Mouse (Mus musculus) retina, postnatal 7 days (tissue): Measurements from ENCODE around the gene Hist1h3a.
"Not testable (repeated sequence)": the region's sequence is repeated elsewhere in the genome, so short reads cannot be mapped to it uniquely, and the experiment has no call there.

Experiments used
- DNase-seq: peaks from one replicate; pipeline ENCODE4 v3.0.0-alpha.2; 2012; ENCODE audit warnings: low read depth, low spot score

Gene Hist1h3a

DNA sequence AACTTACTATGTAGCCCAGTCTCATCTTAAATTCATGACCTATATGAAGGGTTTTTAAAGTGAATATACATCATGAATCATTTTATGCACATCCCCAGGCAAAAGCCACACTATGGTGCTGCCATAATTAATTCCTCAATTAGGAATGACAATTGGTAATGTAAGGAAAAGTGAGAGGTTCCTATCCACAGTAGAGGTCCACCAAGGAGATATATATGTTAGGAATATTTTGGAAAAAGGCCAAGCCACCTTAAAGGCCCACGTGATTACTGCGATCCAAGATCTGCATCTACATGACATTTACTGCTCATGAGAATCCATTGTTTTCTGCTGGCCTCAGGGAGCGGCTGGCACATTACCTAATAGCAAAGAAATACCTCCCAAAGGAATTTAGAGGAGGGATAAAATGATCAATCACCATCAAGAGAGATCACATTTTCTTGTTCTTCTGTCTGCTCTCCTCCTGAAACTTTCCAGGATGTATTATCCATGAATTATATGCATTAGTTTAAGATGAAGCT lies 2.9 kb downstream of the Hist1h3a start:
- no peak for DNase-seq

DNA sequence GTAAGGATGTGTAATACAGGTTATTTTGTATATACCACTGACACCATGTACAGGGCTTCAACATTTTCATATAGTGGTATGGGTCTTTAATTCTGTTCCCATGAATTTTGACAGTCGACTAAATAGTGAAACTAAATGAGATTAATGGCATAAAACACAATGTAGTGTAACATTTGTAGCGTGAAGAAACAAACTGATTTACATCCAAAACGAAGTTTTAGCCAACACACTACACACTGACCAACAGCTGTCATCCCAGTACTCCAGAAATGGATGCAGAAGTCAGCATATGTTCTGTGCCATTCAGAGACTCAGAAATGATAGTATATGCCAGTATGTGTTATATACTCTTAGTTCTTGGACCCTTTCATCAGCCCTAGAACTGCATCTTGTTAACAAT lies 4.3 kb downstream of the Hist1h3a start:
- DNase-seq, result no peak

DNA sequence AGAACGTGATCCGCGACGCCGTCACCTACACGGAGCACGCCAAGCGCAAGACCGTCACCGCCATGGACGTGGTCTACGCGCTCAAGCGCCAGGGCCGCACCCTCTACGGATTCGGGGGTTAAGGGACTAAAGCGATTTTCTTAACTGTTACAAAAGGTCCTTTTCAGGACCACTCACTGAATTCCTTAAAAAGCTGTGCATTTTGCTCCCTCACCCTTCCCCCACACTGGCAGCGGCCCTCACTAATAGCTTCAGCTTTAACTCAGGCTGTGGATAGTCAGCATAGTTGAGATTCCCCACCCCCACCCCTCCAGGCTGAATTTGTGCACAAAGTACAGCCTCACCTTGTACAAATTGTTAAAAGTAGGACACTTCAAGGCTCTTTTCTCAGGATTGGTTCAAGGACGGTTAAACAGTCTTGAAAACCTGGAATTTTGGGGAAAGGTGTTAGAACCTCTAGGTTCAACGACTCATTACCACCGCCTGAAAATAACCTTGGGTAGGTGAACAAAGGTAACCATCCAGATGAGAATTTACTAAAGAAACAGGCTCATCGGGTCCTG lies 4.9 kb downstream of the Hist1h3a start:
- no peak for DNase-seq

DNA sequence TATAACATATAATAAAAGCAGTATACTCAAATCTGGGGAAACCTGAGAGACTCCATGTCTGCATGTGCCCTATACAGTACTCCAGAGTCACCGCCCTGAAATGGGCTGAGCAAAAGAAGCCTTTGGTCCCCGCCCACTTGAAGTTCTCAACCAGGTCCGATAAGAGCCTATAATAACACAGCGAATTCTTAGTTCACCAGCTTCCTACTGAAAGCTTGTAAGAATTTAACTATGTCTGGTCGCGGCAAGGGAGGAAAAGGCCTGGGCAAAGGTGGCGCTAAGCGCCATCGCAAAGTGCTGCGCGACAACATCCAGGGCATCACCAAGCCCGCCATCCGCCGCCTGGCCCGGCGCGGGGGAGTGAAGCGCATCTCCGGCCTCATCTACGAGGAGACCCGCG lies 5.4 kb downstream of the Hist1h3a start, which contains the start of gene Hist1h4b:
TSS of gene Hist1h4b (plus strand) at position 224 of the 400 bp plus-strand sequence.
- no peak for DNase-seq

DNA sequence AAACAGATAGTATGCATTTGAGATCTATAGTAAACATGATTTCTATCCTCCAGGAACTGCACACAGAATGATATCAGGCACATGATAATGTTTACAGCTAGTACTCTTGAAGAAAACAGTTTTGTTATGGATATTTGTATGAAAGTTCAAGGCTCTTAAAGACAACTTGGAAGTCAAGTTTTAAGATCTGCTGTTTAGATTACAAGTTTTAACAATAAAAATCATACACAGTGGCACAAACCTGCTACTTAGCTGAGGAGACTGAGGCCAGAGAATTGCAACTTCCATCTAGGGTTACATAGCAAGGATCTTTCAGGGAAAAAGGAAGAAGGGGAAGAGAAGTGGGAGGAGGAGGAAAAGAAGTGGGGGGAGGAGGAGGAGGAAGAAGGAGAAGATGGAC lies 7.2 kb downstream of the Hist1h3a start:
- DNase-seq, result no peak

DNA sequence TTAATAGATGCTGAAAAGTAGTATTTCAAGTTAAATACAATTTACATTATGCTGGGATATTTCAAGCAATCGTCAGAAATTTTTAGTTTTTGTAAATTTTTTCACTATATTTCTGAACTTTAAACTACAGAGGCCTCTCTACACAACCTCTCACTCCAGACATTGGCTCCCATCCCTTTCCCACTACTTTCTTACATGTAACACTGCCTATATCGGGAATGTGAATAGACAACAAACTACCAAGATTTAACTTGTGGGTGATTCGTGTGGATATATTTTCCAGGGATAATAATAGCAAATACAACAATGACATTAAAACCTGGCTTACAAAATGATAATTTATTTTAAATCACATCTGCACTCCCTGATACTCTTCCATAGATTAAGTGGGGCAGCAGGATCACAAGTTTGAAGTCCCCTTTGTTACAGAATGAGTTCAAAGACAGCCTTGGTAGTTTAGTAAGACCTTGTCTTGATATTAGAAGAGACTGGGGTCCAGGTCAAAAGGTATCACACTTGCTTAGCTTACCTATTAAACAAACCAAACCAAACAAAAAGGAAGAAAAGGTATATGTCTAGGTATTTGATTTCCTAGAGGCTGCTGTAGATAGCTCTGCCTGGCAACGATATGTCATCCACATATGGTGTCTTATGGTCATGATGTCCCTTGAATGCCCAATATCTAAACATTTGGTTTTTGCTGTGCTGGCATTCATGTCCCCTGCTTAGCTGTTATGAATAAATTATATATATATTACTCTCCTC lies 8.7 kb downstream of the Hist1h3a start:
- DNase-seq, result no peak

DNA sequence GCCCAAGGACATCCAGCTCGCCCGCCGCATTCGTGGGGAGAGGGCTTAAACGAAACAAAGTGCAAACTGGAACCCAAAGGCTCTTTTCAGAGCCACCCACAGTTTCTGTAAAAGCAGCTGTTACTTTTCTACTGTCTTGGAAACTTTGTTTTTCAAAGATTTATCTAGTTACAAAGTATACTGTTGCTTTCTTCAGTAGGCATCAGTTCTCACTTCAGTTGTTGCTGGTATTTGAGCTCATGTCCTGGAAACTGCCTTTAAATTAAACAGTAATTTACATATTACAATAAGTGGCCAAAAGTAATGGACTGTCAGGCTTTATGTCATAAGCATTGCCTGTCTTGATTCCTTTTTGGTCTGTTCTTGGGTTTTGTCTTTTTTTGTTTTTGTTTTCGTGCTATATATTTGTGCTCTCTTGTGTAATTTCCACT lies 9.4 kb downstream of the Hist1h3a start:
- no peak for DNase-seq

DNA sequence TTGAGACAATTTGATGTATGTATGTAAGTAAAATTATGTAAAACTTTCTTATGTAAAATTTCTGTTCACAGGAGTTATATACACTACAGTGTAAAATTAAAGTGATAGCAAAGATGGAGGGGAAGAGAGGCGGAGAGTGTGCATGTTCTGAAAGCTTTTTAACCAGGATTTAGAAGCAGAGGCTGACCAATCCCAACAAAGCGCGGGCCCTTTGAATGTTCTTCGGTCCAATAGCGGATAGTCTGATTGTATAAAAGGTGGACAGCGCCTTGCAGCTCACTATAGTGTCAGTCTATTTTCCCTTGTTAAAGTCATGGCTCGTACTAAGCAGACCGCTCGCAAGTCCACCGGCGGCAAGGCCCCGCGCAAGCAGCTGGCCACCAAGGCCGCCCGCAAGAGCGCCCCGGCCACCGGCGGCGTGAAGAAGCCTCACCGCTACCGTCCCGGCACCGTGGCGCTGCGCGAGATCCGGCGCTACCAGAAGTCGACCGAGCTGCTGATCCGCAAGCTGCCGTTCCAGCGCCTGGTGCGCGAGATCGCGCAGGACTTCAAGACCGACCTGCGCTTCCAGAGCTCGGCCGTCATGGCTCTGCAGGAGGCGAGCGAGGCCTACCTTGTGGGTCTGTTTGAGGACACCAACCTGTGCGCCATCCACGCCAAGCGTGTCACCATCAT lies 10.0 kb downstream of the Hist1h3a start, which contains the start of gene Hist1h3b:
TSS of gene Hist1h3b (plus strand) at position 201 of the 675 bp plus-strand sequence.
- DNase-seq, result not testable (repeated sequence)

DNA sequence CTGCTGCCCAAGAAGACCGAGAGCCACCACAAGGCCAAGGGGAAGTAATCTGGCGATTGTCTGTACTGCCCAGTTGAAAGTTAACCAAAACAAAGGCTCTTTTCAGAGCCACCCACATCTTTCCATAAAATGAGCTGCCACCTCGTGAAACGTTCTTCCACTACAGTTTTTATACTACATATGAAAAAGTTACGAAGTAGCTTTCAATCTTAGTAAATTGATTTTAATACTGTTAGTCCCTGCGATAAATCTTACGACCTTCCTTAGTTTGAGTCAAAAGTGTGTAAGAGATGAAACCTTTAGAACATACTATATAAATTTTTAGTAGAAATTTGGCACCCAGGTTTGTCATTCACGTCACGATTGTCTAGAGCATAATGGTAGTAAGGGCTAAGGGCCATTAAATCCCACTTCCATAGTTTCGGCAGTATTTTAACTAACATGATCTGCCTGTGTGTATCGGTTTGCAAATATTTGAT lies 10.7 kb downstream of the Hist1h3a start:
- no peak for DNase-seq

DNA sequence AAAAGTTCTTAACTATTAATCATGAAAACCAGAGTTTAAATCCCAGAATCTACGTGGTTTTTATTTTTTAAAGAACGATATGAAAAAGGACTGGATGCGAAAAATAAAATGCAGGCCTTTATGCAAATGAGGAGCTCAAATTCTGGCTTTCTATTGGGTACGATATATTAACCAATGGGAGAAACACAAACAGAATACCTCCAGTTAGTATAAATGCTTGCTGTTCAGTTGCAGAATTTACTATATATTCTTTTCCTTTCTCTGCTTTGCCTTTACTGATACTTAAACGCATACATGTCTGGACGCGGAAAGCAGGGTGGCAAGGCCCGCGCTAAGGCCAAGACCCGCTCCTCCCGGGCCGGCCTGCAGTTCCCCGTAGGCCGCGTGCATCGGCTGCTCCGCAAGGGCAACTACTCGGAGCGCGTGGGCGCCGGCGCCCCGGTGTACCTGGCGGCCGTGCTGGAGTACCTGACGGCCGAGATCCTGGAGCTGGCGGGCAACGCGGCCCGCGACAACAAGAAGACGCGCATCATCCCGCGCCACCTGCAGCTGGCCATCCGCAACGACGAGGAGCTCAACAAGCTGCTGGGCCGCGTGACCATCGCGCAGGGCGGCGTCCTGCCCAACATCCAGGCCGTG lies 11.2 kb downstream of the Hist1h3a start, which contains the start of gene Hist1h2ab:
TSS of gene Hist1h2ab (plus strand) at position 288 of the 639 bp plus-strand sequence.
- DNase-seq, result not testable (repeated sequence)

DNA sequence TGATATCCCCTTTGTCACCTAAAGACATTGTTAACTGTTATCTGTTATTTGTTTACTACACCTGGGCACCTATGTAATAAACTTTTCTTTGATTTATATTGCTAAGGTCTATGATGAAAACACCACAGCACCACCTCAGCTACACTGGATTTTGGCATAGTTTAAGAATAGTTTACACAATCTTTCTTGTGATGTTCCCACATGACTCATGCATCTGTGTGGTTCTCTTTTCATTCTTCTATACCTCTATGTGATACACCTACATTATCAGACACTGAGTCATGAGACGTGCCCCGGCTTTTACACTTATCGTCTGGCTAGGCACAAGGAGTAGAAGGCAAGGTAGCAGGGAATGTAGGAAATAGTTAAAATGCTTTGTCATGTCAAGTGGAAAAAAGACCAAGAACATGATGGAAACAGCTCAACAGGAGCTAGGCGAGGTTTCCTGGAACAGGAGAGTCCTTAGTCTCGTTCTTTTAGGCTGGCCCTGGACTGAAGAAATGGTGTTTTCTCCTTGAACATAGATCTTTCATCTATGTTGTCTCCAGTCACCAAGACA lies 12.5 kb downstream of the Hist1h3a start:
- DNase-seq, result no peak

DNA sequence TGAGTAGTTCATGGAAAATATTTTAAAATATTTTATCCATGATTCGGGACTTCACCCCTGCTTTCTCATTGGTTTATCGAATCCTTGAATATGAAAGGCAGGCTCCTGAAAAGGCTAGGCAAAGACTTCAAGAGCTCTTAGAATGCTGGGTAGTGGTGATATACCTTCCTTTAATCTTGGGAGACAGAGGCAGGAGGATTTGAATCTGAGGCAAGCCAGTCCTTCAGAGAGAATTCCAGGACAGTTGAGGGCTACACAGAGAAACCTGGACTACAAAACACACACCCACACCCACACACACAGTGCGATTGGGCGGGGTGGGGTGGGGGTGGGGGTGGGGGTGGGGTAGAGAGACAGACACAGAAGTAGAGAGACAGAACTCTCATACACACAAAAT lies 14.3 kb downstream of the Hist1h3a start:
- DNase-seq, result no peak

DNA sequence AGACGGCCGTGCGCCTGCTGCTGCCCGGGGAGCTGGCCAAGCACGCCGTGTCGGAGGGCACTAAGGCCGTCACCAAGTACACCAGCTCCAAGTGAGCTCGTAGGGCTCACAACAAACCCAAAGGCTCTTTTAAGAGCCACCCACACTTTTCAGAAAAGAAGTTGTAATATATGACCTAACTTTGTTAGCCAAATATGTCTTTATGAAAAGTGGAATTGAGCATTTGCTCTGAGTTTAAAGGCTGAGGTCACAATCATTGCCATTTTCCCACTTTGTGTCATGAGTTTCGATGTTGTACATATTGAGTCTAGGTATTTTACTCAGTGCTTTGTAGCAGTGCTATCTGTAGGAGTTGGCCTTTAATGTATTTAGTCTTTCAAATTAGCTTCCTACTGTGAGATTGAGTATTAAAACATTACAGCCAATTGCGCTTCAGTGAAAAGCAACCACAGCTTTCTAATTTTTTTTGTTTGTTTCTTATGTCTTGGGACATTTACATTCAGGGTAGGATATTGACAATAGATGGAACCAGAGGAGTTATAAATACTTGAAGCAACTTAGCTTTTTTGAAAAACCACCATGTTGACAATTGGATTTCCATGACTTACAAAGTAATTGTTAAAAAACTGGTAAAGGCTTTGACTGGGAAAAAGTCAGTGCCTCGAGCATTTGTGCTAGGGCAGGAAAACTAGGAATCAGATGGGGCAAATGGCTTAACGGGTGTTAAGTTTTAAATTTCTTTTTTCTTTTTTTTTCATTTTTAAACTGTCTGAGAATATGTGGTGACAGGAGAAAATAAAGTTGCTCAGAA lies 14.9 kb downstream of the Hist1h3a start:
- DNase-seq, result no peak

DNA sequence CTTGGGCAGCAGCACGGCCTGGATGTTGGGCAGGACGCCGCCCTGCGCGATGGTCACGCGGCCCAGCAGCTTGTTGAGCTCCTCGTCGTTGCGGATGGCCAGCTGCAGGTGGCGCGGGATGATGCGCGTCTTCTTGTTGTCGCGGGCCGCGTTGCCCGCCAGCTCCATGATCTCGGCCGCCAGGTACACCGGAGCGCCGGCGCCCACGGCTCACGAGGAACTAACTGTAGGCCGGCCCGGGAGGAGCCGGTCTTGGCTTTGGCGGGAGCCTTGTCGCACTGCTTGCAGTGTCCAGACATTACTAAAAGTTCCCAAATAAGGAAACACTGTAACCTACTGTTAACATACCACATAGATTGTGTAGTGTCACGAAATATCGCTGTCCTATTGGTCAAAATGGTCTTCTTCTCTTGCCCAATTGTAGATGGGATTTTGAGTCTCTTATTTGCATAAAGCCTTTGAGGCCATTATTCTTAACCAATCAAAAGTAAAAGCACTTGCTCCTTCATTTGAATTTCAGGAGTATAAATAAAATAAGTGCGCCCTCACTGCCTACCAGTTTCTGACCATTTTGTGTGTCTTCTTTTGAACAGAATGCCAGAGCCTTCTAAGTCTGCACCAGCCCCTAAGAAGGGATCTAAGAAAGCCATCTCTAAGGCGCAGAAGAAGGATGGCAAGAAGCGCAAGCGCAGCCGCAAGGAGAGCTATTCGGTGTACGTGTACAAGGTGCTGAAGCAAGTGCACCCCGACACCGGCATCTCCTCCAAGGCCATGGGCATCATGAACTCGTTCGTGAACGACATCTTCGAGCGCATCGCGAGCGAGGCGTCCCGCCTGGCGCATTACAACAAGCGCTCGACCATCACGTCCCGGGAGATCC lies 15.7 kb downstream of the Hist1h3a start, which contains the start of gene Hist1h2bb:
TSS of gene Hist1h2bb (plus strand) at position 534 of the 880 bp plus-strand sequence.
- not testable (repeated sequence) for DNase-seq

DNA sequence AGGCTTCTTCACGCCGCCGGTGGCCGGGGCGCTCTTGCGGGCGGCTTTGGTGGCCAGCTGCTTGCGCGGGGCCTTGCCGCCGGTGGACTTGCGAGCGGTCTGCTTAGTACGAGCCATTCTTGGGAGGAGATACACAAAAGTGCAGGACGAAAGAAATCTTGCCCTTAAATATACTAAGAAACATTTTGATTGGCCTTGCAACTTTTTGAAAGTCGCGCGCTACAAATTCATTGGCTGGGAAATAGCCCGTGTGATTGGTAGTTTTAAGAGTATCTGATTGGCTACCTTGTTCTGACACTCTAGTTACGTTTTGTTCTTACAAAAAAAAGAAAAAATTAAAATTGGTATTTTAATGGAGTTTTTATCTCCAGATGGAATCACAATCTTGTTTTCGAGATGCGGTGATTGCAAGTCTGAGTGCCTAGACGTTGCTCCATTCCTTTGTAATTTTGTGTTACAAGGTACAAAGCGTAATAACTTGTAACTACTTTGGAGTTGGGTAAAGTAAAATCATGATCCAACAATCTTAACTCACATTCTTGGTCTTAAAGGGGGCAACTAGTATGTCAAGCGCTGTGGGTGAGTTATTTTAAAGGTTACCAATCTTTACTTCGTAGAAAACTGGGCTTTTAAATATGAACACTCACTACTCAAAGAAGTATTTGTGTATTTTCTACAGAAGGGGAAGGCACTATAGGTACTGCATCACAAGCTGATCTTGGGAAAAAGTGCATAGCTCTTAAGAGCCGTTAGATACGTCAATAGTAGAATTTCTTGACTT lies 16.6 kb downstream of the Hist1h3a start, which contains the start of gene Hist1h3c:
TSS of gene Hist1h3c (minus strand) at position 222 of the 781 bp plus-strand sequence.
- no peak for DNase-seq

DNA sequence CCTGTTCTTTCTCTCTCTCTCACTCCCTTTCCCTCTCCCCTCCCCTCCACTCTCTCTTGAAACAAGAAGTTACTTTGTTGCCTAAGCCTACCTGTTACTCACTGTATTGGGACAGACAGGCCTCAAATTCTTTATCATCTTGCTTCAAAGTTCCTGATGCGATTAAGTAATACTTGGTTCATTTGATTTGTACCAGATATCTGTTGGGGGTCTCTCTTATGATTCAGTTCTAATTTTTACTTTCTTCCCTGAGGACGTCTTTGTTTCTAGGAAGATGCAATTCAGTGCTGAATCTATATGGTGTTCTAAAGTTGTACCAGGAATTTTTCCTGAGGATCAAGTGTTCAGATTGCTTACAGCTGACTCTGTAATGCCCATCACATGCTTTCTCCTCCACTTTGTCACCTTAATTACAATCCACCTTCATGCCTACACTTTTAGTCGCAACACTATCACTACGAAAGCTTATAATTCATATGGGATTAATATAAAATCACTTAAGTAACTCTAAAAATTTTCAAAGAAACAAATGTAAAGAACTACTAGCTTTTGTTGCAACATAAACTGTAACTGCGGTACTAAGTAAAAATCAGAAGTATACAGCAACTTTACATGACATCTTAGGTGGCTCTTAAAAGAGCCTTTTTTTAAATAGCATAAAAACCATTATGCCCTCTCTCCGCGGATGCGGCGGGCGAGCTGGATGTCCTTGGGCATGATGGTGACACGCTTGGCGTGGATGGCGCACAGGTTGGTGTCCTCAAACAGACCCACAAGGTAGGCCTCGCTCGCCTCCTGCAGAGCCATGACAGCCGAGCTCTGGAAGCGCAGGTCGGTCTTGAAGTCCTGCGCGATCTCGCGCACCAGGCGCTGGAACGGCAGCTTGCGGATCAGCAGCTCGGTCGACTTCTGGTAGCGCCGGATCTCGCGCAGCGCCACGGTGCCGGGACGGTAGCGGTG lies 17.5 kb downstream of the Hist1h3a start:
- DNase-seq, result no peak

DNA sequence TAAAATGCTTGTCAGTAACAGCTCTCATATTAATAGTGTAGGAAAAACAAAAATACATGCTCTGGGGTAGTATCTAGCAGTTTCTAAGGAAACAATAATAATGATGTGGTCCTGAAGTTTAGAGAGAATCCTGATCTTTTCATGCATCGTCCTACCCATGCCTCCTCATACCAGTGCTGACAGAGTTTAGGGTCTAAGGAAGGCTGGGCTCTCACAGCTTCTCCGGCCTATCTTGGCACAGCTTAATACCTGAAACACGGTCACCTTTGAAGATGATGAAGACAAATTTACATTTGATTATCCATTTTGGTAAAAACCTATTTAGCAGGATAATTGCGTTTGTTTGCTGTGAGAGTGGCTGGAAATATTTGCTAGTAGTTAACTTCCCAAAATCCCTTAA lies 18.2 kb downstream of the Hist1h3a start:
- no peak for DNase-seq
